Comparison of ENCODE assay signal across 29 mouse cellular contexts in the genomic region with DNA sequence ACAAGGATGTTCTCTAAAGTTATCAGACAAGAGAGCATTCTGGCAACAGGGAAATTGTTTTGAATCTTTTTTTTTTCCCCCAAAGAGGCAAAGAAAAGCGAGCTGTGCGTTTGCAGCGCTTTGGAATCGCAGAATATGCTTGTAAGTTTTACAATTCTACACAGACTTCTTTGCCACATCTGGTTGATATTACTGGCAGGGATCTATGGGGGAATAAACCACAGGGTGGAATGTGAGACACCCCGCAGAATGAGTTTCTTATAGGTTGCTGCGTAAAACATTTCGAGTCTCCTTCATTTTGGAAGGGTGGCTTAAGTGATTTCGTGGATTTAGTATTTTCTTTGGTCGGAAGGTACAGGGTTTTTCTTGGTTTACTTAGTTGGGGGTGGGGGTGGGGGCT.
DNase-seq lines count a peak whose midpoint lies in the region; ATAC-seq and TF ChIP-seq lines count a peak whose summit lies in the region.
"Had no signal": no experiment of that assay in that cellular context is flagged by ENCODE, and none has a peak within 500 bp of the region (broad histone marks: within the 10 kb centered on the region; RNA-seq: fewer than 3 reads in every experiment).

No protein-coding gene starts in this region.

- H3K4me1 ChIP-seq in embryonic facial prominence, embryonic 13.5 days, result peaks cover 66% of the 10 kb centered on the region
- H3K4me1 ChIP-seq in limb, embryonic 14.5 days (ENCODE audit: control insufficient read depth, insufficient read depth, low read length), result peaks cover 55% of the 10 kb centered on the region
- peaks cover 13% of the 10 kb centered on the region for H3K4me1 ChIP-seq in heart, embryonic 10.5 days
- H3K4me1 ChIP-seq: intestine, embryonic 15.5 days; midbrain, embryonic 15.5 days; stomach, embryonic 15.5 days had no signal

- DNase-seq in embryo, embryonic 11 days, result peak; percentile 58
- no peak for DNase-seq in embryo, embryonic 9.5 days (ENCODE audit: extremely low spot score)
- peak; percentile 30 for DNase-seq in hindlimb bud, embryonic 11.5 days (ENCODE audit: extremely low spot score, low read depth, low spot score)
- peak; percentile 82 for DNase-seq in limb, embryonic 14.5 days (ENCODE audit: low spot score)
- DNase-seq in heart, embryonic 10.5 days (ENCODE audit: low spot score), result no peak
- DNase-seq in layer of hippocampus, postnatal 10 days (ENCODE audit: low spot score in 2 of 2), result no peak
- DNase-seq: adrenal gland, postnatal 10 days; cerebellum, adult 8-10 months; cerebellum, postnatal 25 days; gastrocnemius, adult 2 months; heart, adult 2 months; heart, postnatal 14 days; kidney, adult 8-10 months; lung, postnatal 36 days; right cerebral cortex, postnatal 25 days; thymus, postnatal 25 days had no signal

- H3K9me3 ChIP-seq in embryonic facial prominence, embryonic 13.5 days, result no peaks in the 10 kb centered on the region
- H3K9me3 ChIP-seq in limb, embryonic 14.5 days (ENCODE audit: control insufficient read depth, low read length), result no peaks in the 10 kb centered on the region
- no peaks in the 10 kb centered on the region for H3K9me3 ChIP-seq in heart, embryonic 10.5 days
- H3K9me3 ChIP-seq: hindbrain, embryonic 10.5 days; intestine, embryonic 15.5 days; midbrain, embryonic 10.5 days; midbrain, embryonic 15.5 days; stomach, embryonic 15.5 days had no signal

- WGBS in embryonic facial prominence, embryonic 13.5 days, result 20% methylated on average over 9 of the region's 9 CpGs
- WGBS in limb, embryonic 14.5 days, result 9% methylated on average over 9 of the region's 9 CpGs
- WGBS in heart, embryonic 10.5 days, result 86% methylated on average over 9 of the region's 9 CpGs

- peak; percentile 60; the same call in 1 of the 2 replicates for ATAC-seq in embryonic facial prominence, embryonic 13.5 days (ENCODE audit: insufficient number of reproducible peaks, insufficient read depth, low FRiP score, low TSS enrichment, low read depth)
- peak; percentile 74; the same call in 1 of the 2 replicates for ATAC-seq in limb, embryonic 14.5 days (ENCODE audit: low FRiP score, low read depth)
- ATAC-seq in megakaryocyte-erythroid progenitor cell, adult 5-6 weeks (replicated peaks; ENCODE audit: low FRiP score, low TSS enrichment, poor library complexity, severe bottlenecking), result no peak
- ATAC-seq: forebrain, embryonic 14.5 days; hindbrain, embryonic 16.5 days; intestine, embryonic 15.5 days; midbrain, embryonic 15.5 days; Patski had no signal

- H3K27me3 ChIP-seq in embryonic facial prominence, embryonic 13.5 days, result no peaks in the 10 kb centered on the region
- no peaks in the 10 kb centered on the region for H3K27me3 ChIP-seq in limb, embryonic 14.5 days (ENCODE audit: control insufficient read depth, insufficient read depth, low read length)
- H3K27me3 ChIP-seq in heart, embryonic 10.5 days (ENCODE audit: insufficient read depth, poor library complexity, severe bottlenecking), result no peaks in the 10 kb centered on the region
- H3K27me3 ChIP-seq: intestine, embryonic 15.5 days; Patski; stomach, embryonic 15.5 days had no signal

- no peak overlapping the region for H3K4me3 ChIP-seq in embryonic facial prominence, embryonic 13.5 days
- no peak overlapping the region for H3K4me3 ChIP-seq in limb, embryonic 14.5 days (replicated peaks; ENCODE audit: low read length)
- no peak overlapping the region for H3K4me3 ChIP-seq in heart, embryonic 10.5 days
- H3K4me3 ChIP-seq: gastrocnemius, adult 2 months; heart, adult 2 months; hindbrain, embryonic 10.5 days; intestine, embryonic 15.5 days; midbrain, embryonic 10.5 days; midbrain, embryonic 15.5 days; stomach, embryonic 15.5 days had no signal

- H3K4me2 ChIP-seq in embryonic facial prominence, embryonic 13.5 days, result peak overlapping the region; percentile 53
- peak overlapping the region; percentile 20 for H3K4me2 ChIP-seq in limb, embryonic 14.5 days (replicated peaks; ENCODE audit: low read depth, low read length, severe bottlenecking)
- H3K4me2 ChIP-seq: intestine, embryonic 15.5 days; liver, embryonic 11.5 days; midbrain, embryonic 15.5 days; stomach, embryonic 15.5 days had no signal

- H3K9ac ChIP-seq in embryonic facial prominence, embryonic 13.5 days, result 0 out of 2 replicates have a peak overlapping the region, but pooled peaks have one; percentile 21
- H3K9ac ChIP-seq in limb, embryonic 14.5 days (ENCODE audit: low read depth, low read length, severe bottlenecking), result no peak overlapping the region
- H3K9ac ChIP-seq: intestine, embryonic 15.5 days; midbrain, embryonic 15.5 days; stomach, embryonic 15.5 days had no signal

- H3K36me3 ChIP-seq in embryonic facial prominence, embryonic 13.5 days, result no peaks in the 10 kb centered on the region
- H3K36me3 ChIP-seq in limb, embryonic 14.5 days (ENCODE audit: control insufficient read depth, insufficient read depth, low read length), result no peaks in the 10 kb centered on the region
- no peaks in the 10 kb centered on the region for H3K36me3 ChIP-seq in heart, embryonic 10.5 days
- H3K36me3 ChIP-seq: G1E; hindbrain, embryonic 10.5 days; intestine, embryonic 15.5 days; midbrain, embryonic 10.5 days; midbrain, embryonic 15.5 days; stomach, embryonic 15.5 days had no signal

- H3K27ac ChIP-seq in embryonic facial prominence, embryonic 13.5 days, result peak overlapping the region; percentile 88
- peak overlapping the region; percentile 69 for H3K27ac ChIP-seq in limb, embryonic 14.5 days (replicated peaks; ENCODE audit: low read depth, low read length)
- H3K27ac ChIP-seq in heart, embryonic 10.5 days, result no peak overlapping the region
- H3K27ac ChIP-seq: gastrocnemius, adult 2 months; heart, adult 2 months; hindbrain, embryonic 10.5 days; intestine, embryonic 15.5 days; kidney, postnatal 0 days; midbrain, embryonic 10.5 days; midbrain, embryonic 15.5 days; stomach, embryonic 15.5 days had no signal

- no peak for TF ChIP-seq POLR2A in limb, embryonic 14.5 days (IDR thresholded peaks at IDR 0.05; ENCODE audit: borderline replicate concordance, extremely low read depth, insufficient read depth, insufficient read length)

Comparison
In these comparisons a context has a peak if more than half of its experiments do, and no peak if none do; other contexts are left out.
1. DNase-seq: peak in embryo, embryonic 11 days (single experiment), hindlimb bud, embryonic 11.5 days (single experiment) and limb, embryonic 14.5 days (single experiment); none in embryo, embryonic 9.5 days (single experiment), heart, embryonic 10.5 days (single experiment) and layer of hippocampus, postnatal 10 days (0 of 2).